Comparison of ENCODE assay signal across 12 mouse cellular contexts in the genomic region with DNA sequence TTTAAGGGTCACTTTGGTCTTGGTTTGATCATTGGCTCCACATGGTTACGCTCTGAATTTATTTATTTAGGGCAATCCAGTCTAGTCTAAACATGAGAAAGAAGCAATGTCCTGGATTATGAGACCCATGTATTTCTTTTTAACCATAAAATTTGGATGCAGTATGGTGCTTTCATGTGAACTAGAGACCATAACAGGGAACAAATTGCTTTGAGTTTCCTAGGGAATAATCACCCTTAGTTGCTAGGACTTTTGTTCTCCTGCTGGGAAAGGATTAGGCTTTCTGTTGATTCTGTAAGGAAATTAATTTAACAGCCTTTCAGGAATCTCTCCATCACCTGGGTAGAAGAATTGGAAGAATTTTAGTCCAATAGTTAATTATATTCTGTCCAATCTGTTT.
"Had no signal": no experiment of that assay in that cellular context is flagged by ENCODE, and none has a peak within 500 bp of the region (broad histone marks: within the 10 kb centered on the region; RNA-seq: fewer than 3 reads in every experiment).

No protein-coding gene starts in this region.

- H3K4me1 ChIP-seq: kidney, embryonic 15.5 days; liver, embryonic 13.5 days had no signal

- H3K36me3 ChIP-seq: kidney, embryonic 15.5 days; liver, embryonic 13.5 days had no signal

- H3K9me3 ChIP-seq: kidney, embryonic 15.5 days; liver, embryonic 13.5 days had no signal

- H3K27ac ChIP-seq: kidney, embryonic 15.5 days; left cerebral cortex, adult 2 months; liver, embryonic 13.5 days had no signal

- DNase-seq: kidney, adult 8-10 months; kidney, postnatal 10 days; kidney, postnatal 36 days; layer of hippocampus, postnatal 36 days; liver, embryonic 13.5 days; lung, adult 2 months; lung, postnatal 14 days; lung, postnatal 4 days; thymus, adult 18-20 months; thymus, postnatal 36 days had no signal

- H3K4me3 ChIP-seq: kidney, embryonic 15.5 days; left cerebral cortex, adult 2 months; liver, embryonic 13.5 days had no signal

- H3K9ac ChIP-seq: kidney, embryonic 15.5 days; liver, embryonic 13.5 days had no signal

- H3K4me2 ChIP-seq: kidney, embryonic 15.5 days; liver, embryonic 13.5 days had no signal

- H3K27me3 ChIP-seq: kidney, embryonic 15.5 days; liver, embryonic 13.5 days had no signal
